Mouse (Mus musculus): Measurements from ENCODE around the gene Adgrg6. TPM values are rescaled to one million over a fixed set of nuclear protein-coding genes. Genes with fewer than 3 reads are reported as not detected.

Adgrg6 gene
- 7.3 and 8.5 TPM in 2 replicates for polyA plus RNA-seq (2015; fragmentation: Nextera tagmentation; extraction: Ambion mirVana)

DNA sequence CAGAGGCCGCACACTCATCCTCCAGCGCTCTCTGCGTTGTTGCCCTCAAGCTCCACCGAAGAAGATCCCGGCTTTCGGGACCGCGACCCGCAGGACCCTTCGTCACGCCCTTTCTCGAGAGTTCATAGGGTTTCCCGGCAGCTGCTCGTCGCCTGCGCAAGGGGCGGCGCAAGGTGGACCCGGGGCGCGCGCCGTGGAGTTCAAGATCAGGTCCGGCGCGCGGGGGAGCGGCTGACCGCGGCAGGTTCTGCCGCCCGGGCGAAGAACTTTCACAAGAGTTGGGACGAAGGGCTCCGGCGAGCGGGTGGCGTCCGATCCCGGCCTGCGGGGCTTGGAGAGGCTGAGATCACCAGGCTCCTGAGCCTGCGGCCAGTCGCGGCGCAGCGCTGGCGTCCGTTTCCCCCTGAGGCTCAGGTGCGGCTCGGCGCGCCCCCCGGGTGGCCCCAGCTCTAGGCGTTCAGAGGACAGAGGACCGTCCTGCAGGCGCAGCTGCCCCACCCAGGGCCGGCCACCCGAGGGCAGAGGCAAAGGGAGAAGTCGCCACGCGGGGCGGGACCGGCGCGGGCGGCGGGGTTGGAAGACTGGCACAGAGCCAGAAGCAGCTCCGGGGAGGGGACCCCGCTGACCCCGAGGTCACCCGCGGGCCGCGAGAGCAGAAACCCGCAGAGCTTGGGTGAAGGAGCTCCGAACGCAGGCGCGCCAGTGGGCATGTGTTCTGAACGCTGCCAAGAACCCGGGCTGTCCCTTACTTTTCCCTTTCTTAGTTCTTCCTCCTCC lies at the start of gene Adgrg6:
Adgrg6 (minus strand) TSS at position 719 of the 777 bp plus-strand sequence.
- Histone ChIP-seq H3K27ac (ENCODE audit: low read length) (peak within 1 kb of the TSS; percentile 73), H3K9me3 (ENCODE audit: low read length) (no peaks in the 10 kb centered on the region), H3K4me2 (replicated peaks; ENCODE audit: low read depth, low read length) (peak within 1 kb of the TSS; percentile 100), H3K4me1 (ENCODE audit: insufficient read depth, low read length) (no peaks in the 10 kb centered on the region), H3K4me3 (ENCODE audit: low read length) (peak within 1 kb of the TSS; percentile 74), H3K36me3 (ENCODE audit: insufficient read depth, low read length) (no peaks in the 10 kb centered on the region), H3K9ac (replicated peaks; ENCODE audit: low read length) (peak within 1 kb of the TSS; percentile 66), H3K27me3 (ENCODE audit: insufficient read depth, low read length) (0 out of 2 replicates have a peak, but pooled peaks cover 3% of the 10 kb centered on the region)
- ATAC-seq (ENCODE audit: low FRiP score, low TSS enrichment) = peak; percentile 87
- WGBS = under 1% methylated on average over 77 of the region's 81 CpGs

DNA sequence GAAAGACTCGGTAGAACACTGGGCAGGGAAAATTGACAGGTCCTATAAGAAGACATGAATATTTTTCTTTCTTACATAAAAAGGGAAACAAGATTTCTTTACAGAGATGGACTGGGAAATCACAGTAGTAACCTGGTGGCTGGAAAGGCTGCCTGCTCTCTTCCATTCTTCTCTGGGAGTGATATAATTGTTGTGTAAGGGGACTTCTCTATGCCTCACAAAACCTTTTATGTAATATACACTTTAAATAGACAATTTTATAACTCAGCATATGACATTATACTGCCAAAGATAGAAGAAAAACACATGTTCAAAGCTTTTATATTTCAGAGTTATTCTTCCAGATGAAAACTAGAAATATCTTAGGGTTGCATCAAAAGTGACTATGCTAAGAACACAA lies 46.8 kb upstream of the Adgrg6 start:
- H3K27ac ChIP-seq (ENCODE audit: low read length) = no peak overlapping the region

DNA sequence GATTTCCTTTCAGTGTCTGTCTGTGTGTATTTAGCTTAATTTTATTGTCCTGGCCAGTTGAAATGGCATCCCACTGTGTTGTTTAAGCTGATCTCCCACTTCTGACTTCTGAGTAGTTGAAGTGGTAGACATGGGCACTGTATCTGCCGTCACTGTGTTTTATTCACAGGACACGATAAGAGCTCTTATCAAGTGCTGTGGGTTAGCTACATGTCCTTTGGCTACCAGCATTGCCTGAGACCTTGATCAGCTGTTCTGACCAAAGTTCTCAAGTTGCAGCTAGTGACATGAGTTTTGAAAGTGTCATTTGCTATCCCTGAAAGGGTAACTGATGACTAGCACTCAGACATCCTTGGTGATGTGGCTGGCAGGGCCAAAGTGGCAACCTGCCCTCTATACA lies 45.4 kb upstream of the Adgrg6 start:
- ATAC-seq (ENCODE audit: low FRiP score, low TSS enrichment) = no peak
- H3K36me3 ChIP-seq (ENCODE audit: insufficient read depth, low read length) = no peaks in the 10 kb centered on the region
- H3K4me2 ChIP-seq (replicated peaks; ENCODE audit: low read depth, low read length) = no peak overlapping the region
- H3K9ac ChIP-seq (replicated peaks; ENCODE audit: low read length) = no peak overlapping the region
- H3K27me3 ChIP-seq (ENCODE audit: insufficient read depth, low read length) = no peaks in the 10 kb centered on the region
- no peaks in the 10 kb centered on the region for H3K9me3 ChIP-seq (ENCODE audit: low read length)
- 97% methylated on average over 2 of the region's 2 CpGs for WGBS
- no peak overlapping the region for H3K27ac ChIP-seq (ENCODE audit: low read length)
- no peak overlapping the region for H3K4me3 ChIP-seq (ENCODE audit: low read length)
- H3K4me1 ChIP-seq (ENCODE audit: insufficient read depth, low read length) = no peaks in the 10 kb centered on the region

More for the DNA sequence above, 46.8 kb upstream of the Adgrg6 start:
- no peak overlapping the region for H3K9ac ChIP-seq (replicated peaks; ENCODE audit: low read length)
- WGBS = 95% methylated on average over 1 of the region's 1 CpGs
- no peak for ATAC-seq (ENCODE audit: low FRiP score, low TSS enrichment)
- H3K9me3 ChIP-seq (ENCODE audit: low read length) = no peaks in the 10 kb centered on the region
- no peak overlapping the region for H3K4me3 ChIP-seq (ENCODE audit: low read length)
- no peaks in the 10 kb centered on the region for H3K36me3 ChIP-seq (ENCODE audit: insufficient read depth, low read length)
- no peaks in the 10 kb centered on the region for H3K27me3 ChIP-seq (ENCODE audit: insufficient read depth, low read length)
- H3K4me1 ChIP-seq (ENCODE audit: insufficient read depth, low read length) = no peaks in the 10 kb centered on the region
- no peak overlapping the region for H3K4me2 ChIP-seq (replicated peaks; ENCODE audit: low read depth, low read length)

DNA sequence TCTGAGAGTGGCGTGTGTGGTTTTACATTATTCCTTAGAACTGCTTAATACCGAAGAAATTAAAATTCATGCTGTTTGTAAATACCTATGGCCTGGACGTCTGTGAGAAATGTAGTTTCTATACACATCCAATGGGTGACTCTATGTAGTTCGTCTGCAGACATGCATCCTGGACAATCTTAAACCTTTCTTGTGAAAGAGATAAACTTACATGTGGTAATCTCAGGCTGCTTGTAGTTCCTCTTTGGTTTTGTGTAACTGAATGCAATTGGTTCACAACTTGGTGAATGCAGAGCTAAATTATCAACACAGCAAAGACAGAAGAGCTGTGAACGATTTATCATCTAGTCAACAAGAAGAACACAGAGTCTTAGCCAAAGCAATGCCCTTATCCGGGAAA lies 44.2 kb upstream of the Adgrg6 start:
- H3K27me3 ChIP-seq (ENCODE audit: insufficient read depth, low read length) = no peaks in the 10 kb centered on the region
- no peak for ATAC-seq (ENCODE audit: low FRiP score, low TSS enrichment)
- WGBS = 85% methylated on average over 6 of the region's 6 CpGs
- no peak overlapping the region for H3K4me2 ChIP-seq (replicated peaks; ENCODE audit: low read depth, low read length)
- H3K36me3 ChIP-seq (ENCODE audit: insufficient read depth, low read length) = no peaks in the 10 kb centered on the region
- no peak overlapping the region for H3K9ac ChIP-seq (replicated peaks; ENCODE audit: low read length)
- no peaks in the 10 kb centered on the region for H3K4me1 ChIP-seq (ENCODE audit: insufficient read depth, low read length)
- H3K4me3 ChIP-seq (ENCODE audit: low read length) = no peak overlapping the region
- H3K27ac ChIP-seq (ENCODE audit: low read length) = no peak overlapping the region
- no peaks in the 10 kb centered on the region for H3K9me3 ChIP-seq (ENCODE audit: low read length)

DNA sequence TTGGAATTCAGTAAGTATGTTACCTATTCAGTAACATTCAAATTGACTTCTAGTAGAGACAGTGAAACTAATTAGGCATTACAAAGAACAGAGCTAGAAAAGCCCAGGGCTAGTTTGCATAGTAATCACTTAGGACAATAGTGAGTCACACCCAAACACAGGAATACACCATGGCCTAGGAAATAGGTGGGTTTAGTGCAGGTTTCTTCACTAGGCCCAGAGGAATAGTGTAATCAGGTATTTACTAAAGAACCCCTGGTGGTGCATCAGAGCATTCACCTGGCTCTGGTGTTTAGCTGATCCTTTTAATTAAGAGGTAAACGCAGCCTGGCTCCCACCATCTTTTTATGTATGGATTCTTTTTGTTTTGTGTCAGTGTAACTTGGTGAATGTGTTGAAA lies 38.0 kb upstream of the Adgrg6 start:
- H3K27ac ChIP-seq (ENCODE audit: low read length) = no peak overlapping the region
- 85% methylated on average over 1 of the region's 1 CpGs for WGBS
- H3K4me3 ChIP-seq (ENCODE audit: low read length) = no peak overlapping the region
- H3K4me1 ChIP-seq (ENCODE audit: insufficient read depth, low read length) = no peaks in the 10 kb centered on the region
- H3K9ac ChIP-seq (replicated peaks; ENCODE audit: low read length) = no peak overlapping the region
- no peaks in the 10 kb centered on the region for H3K36me3 ChIP-seq (ENCODE audit: insufficient read depth, low read length)
- H3K4me2 ChIP-seq (replicated peaks; ENCODE audit: low read depth, low read length) = no peak overlapping the region
- H3K9me3 ChIP-seq (ENCODE audit: low read length) = no peaks in the 10 kb centered on the region
- H3K27me3 ChIP-seq (ENCODE audit: insufficient read depth, low read length) = no peaks in the 10 kb centered on the region
- no peak for ATAC-seq (ENCODE audit: low FRiP score, low TSS enrichment)

DNA sequence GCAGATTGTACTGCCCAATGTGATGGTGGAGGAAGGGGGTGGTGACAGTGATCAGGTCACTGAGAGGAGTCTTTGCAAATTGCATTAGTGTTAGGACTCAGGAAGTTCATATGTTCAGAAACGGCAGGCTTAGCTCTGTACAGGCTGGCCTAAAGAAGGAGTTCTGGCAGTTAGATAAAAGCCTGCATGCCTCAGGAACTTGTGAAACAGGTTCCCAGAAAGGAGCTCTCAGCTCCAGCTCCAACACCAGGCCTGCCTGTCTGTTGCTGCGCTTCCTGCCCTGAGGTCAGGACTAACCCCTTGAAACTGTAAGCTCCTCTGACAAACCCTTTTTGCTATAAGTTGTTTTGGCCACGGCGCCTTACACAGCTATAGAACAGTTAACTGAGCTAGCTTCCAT lies 28.8 kb upstream of the Adgrg6 start:
- WGBS = 73% methylated on average over 4 of the region's 4 CpGs
- H3K27ac ChIP-seq (ENCODE audit: low read length) = no peak overlapping the region
- no peak overlapping the region for H3K4me3 ChIP-seq (ENCODE audit: low read length)
- ATAC-seq (ENCODE audit: low FRiP score, low TSS enrichment) = no peak
- no peaks in the 10 kb centered on the region for H3K36me3 ChIP-seq (ENCODE audit: insufficient read depth, low read length)
- H3K27me3 ChIP-seq (ENCODE audit: insufficient read depth, low read length) = no peaks in the 10 kb centered on the region
- no peak overlapping the region for H3K9ac ChIP-seq (replicated peaks; ENCODE audit: low read length)
- H3K4me2 ChIP-seq (replicated peaks; ENCODE audit: low read depth, low read length) = no peak overlapping the region
- no peaks in the 10 kb centered on the region for H3K9me3 ChIP-seq (ENCODE audit: low read length)
- no peaks in the 10 kb centered on the region for H3K4me1 ChIP-seq (ENCODE audit: insufficient read depth, low read length)

DNA sequence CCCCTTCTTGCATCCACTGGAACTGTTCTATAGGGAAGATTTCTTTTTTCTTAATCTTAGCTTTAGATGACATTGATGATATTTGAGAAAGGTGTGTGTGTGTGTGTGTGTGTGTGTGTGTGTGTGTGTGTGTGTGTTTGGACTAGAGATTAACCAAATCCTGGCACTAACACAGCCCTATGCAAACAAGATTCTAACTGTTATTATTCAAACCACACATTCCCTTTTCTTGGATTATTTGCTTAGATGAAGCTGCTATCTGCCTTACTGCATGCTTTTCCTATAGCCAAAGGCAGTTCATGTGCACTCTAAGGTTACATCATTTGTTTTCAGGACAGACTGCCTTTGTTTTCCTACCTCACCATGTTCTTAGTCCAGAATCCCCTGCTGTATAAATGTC lies 25.7 kb upstream of the Adgrg6 start:
- no peaks in the 10 kb centered on the region for H3K36me3 ChIP-seq (ENCODE audit: insufficient read depth, low read length)
- H3K4me1 ChIP-seq (ENCODE audit: insufficient read depth, low read length) = no peaks in the 10 kb centered on the region
- H3K4me2 ChIP-seq (replicated peaks; ENCODE audit: low read depth, low read length) = no peak overlapping the region
- no peak overlapping the region for H3K27ac ChIP-seq (ENCODE audit: low read length)
- ATAC-seq (ENCODE audit: low FRiP score, low TSS enrichment) = no peak
- H3K4me3 ChIP-seq (ENCODE audit: low read length) = no peak overlapping the region
- no peaks in the 10 kb centered on the region for H3K9me3 ChIP-seq (ENCODE audit: low read length)
- H3K9ac ChIP-seq (replicated peaks; ENCODE audit: low read length) = no peak overlapping the region
- H3K27me3 ChIP-seq (ENCODE audit: insufficient read depth, low read length) = no peaks in the 10 kb centered on the region

DNA sequence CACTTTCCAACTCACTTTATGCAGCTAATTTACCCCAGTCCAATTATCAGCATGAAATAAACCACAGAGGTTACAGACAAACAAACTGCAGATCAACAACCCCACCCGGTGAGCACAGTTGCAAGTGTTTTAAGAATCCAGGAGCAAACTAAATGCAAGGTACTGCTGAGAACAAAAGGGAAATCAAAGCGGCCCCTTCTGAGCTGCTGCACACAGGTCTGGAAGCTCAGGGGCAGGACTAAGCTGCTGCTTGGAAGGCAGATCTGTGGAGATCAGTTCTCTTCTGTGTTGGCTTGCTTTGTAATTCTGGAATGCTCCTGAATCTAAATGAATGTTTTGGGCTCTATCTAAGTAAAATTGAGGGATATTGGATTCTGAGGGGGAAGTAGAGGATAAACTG lies 25.2 kb upstream of the Adgrg6 start:
- no peak for ATAC-seq (ENCODE audit: low FRiP score, low TSS enrichment)
- 23% methylated on average over 2 of the region's 2 CpGs for WGBS

DNA sequence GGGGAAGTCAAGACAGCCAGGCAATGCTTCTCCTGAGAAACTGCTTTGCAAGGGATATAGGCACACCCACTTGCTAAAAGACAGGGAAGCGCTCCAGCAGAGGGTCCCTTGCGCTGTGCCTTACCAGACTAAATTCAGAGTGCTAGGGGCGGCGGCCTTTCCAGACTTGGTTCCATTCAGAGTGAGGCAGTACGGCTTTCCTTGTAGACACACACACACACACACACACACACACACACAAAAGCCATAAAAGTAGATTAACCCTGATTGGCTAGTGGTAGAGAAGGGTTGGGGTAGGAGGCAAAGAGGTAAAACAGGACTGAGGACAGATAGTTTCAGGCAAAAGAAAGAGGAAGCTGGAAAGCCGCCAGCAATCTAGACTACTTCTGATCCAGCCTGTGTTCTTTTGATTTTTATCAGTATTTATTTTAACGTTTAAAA lies 672 bp upstream of the Adgrg6 start:
- H3K9ac ChIP-seq (replicated peaks; ENCODE audit: low read length) = no peak overlapping the region
- 30% methylated on average over 7 of the region's 7 CpGs for WGBS
- H3K9me3 ChIP-seq (ENCODE audit: low read length) = no peaks in the 10 kb centered on the region
- H3K27me3 ChIP-seq (ENCODE audit: insufficient read depth, low read length) = 0 out of 2 replicates have a peak, but pooled peaks cover 3% of the 10 kb centered on the region
- peak overlapping the region; percentile 61; the same call in 1 of the 2 replicates for H3K27ac ChIP-seq (ENCODE audit: low read length)
- no peaks in the 10 kb centered on the region for H3K4me1 ChIP-seq (ENCODE audit: insufficient read depth, low read length)
- peak; percentile 69 for ATAC-seq (ENCODE audit: low FRiP score, low TSS enrichment)
- H3K36me3 ChIP-seq (ENCODE audit: insufficient read depth, low read length) = no peaks in the 10 kb centered on the region
- peak overlapping the region; percentile 24 for H3K4me3 ChIP-seq (ENCODE audit: low read length)
- peak overlapping the region; percentile 100; the same call in 1 of the 2 replicates for H3K4me2 ChIP-seq (replicated peaks; ENCODE audit: low read depth, low read length)

More for the DNA sequence above, 25.2 kb upstream of the Adgrg6 start:
- Histone ChIP-seq H3K4me3 (ENCODE audit: low read length) (no peak overlapping the region), H3K9ac (replicated peaks; ENCODE audit: low read length) (no peak overlapping the region), H3K27ac (ENCODE audit: low read length) (no peak overlapping the region), H3K27me3 (ENCODE audit: insufficient read depth, low read length) (no peaks in the 10 kb centered on the region), H3K4me2 (replicated peaks; ENCODE audit: low read depth, low read length) (no peak overlapping the region), H3K36me3 (ENCODE audit: insufficient read depth, low read length) (no peaks in the 10 kb centered on the region), H3K4me1 (ENCODE audit: insufficient read depth, low read length) (no peaks in the 10 kb centered on the region), H3K9me3 (ENCODE audit: low read length) (no peaks in the 10 kb centered on the region)

DNA sequence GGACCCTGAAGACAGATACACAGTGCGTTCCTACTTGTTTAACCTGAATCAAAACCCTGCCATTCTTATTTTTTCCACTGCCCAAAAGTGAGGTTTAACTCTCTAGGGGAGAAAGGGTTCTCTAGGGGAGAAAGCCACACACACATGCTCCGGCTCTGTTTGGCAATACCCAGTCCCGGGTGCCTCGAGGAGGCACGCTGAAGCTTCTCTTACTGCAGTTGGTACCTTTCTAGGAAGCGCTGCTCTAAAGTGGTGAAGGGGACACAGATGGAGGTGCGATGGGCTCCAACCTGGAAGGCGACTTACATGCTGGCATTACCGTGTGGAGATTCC lies 885 bp downstream of the Adgrg6 start:
- H3K4me3 ChIP-seq (ENCODE audit: low read length) = peak overlapping the region; percentile 74
- no peaks in the 10 kb centered on the region for H3K9me3 ChIP-seq (ENCODE audit: low read length)
- ATAC-seq (ENCODE audit: low FRiP score, low TSS enrichment) = peak; percentile 47
- H3K9ac ChIP-seq (replicated peaks; ENCODE audit: low read length) = peak overlapping the region; percentile 66
- 9% methylated on average over 9 of the region's 9 CpGs for WGBS
- no peaks in the 10 kb centered on the region for H3K4me1 ChIP-seq (ENCODE audit: insufficient read depth, low read length)
- no peak overlapping the region for H3K27ac ChIP-seq (ENCODE audit: low read length)
- H3K27me3 ChIP-seq (ENCODE audit: insufficient read depth, low read length) = 0 out of 2 replicates have a peak, but pooled peaks cover 3% of the 10 kb centered on the region
- peak overlapping the region; percentile 100 for H3K4me2 ChIP-seq (replicated peaks; ENCODE audit: low read depth, low read length)
- no peaks in the 10 kb centered on the region for H3K36me3 ChIP-seq (ENCODE audit: insufficient read depth, low read length)

Data from kidney, embryonic 16.5 days (tissue).